Mouse (Mus musculus) left cerebral cortex, adult 6 months (tissue): ENCODE data around the gene Spice1. TPM values are rescaled to one million over a fixed set of nuclear protein-coding genes. Genes with fewer than 3 reads are reported as not detected.

Source experiments
- long read RNA-seq, 2 experiments: library from polyadenylated mRNA; unstranded; transcript quantifications; one replicate each; pipeline ENCODE4 v2.0.0; 2019 to 2020
- polyA plus RNA-seq: library from polyadenylated mRNA; unstranded; fragments of <200 nt; fragmentation: Nextera tagmentation; gene quantifications from 2 replicates; pipeline ENCODE4 v1.2.3, GENCODE M21; 2021

Gene Spice1
- 4.1 and 6.4 TPM in 2 replicates for polyA plus RNA-seq
- long read RNA-seq, experiment 1, full-length matches to known transcripts: 17 of 54 reads
- long read RNA-seq, experiment 1, partial matches to known transcripts: 14 of 54 reads
- long read RNA-seq, experiment 1, other reads (novel, unspliced or antisense): 23 of 54 reads
- long read RNA-seq, experiment 2, full-length matches to known transcripts: 1 of 13 reads
- long read RNA-seq, experiment 2, partial matches to known transcripts: 11 of 13 reads
- long read RNA-seq, experiment 2, other reads (novel, unspliced or antisense): 1 of 13 reads

GRCm38 (mm10) chr16:44347071-44347901 is at the start of gene Spice1:
Spice1 (plus strand) TSS chr16:44347121.

GRCm38 (mm10) chr16:44332861-44333284 is 14.0 kb upstream of the Spice1 start, which contains the start of gene Sidt1:
Sidt1 (minus strand) TSS chr16:44333196.

DNA sequence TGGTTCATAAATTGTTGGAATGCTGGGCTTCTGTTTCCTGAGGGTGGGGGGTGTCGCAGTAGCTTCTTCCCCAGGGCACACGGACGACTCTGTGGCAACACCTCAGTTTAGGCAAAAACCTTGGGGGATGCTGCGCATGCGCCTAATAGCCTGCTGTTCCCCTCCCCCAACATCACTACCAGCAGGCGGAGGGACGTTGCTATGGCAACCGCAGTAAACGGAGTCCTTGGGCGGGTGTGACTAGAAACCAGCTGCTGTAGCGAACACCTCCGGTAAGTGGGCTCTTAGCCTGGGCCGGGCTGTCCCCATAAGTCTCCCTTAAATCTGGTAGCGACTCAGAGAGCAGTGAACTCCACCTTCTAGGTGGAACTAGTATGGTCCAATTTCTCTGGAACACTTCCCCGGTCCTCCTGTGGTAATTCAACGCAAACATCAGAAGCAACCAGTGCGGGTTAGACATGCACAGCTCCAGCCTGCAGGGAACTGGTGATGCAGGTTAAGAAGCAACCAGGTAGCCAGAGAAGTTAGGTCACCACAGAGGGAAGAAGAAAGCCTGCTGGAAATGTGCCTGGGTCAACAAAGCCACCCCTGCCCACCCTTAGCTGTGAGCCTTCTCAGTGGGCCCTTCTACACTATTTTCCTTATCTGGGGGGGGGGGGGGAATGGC is 47.8 kb downstream of the Spice1 start, which contains the start of gene Cfap44:
Gene Cfap44, plus strand, starts transcription at position 220 of the 667 bp plus-strand sequence.

Other genes starting within 250 kb of the Spice1 start
- gene Atp6v1a, start 207.4 kb upstream of the Spice1 start, polyA plus RNA-seq: 184 and 295 TPM in 2 replicates
- gene Naa50, start 207.3 kb upstream of the Spice1 start, polyA plus RNA-seq: 26.6 and 33.5 TPM in 2 replicates
- gene Usf3, start 173.9 kb upstream of the Spice1 start, polyA plus RNA-seq: 2.3 TPM in 2 replicates
- 17.1 and 21.3 TPM in 2 replicates for gene Sidt1, start 13.9 kb upstream of the Spice1 start, polyA plus RNA-seq
- gene Cfap44, start 47.7 kb downstream of the Spice1 start, polyA plus RNA-seq: 0.61 and 0.77 TPM in 2 replicates
- 6.4 and 6.7 TPM in 2 replicates for gene Boc, start 211.8 kb downstream of the Spice1 start, polyA plus RNA-seq